In genomic region chr9:23333041-23333622, GRCm38 (mm10) we compare ENCODE assay signal across 24 mouse cellular contexts.
DNase-seq lines count a peak whose midpoint lies in the region; ATAC-seq and TF ChIP-seq lines count a peak whose summit lies in the region.
"Had no signal": no experiment of that assay in that cellular context is flagged by ENCODE, and none has a peak within 500 bp of the region (broad histone marks: within the 10 kb centered on the region; RNA-seq: fewer than 3 reads in every experiment).

No protein-coding gene starts in this region.

- no peak for DNase-seq in hindbrain, embryonic 11.5 days (ENCODE audit: low spot score)
- DNase-seq in hindbrain, postnatal 0 days (ENCODE audit: low spot score): no peak
- DNase-seq in brain, embryonic 14.5 days (ENCODE audit: low read depth): peak; percentile 20
- peak; percentile 31 for DNase-seq in lung, postnatal 25 days (ENCODE audit: low spot score)
- no peak for DNase-seq in layer of hippocampus, postnatal 14 days (ENCODE audit: low spot score in 2 of 2)
- DNase-seq: adrenal gland, postnatal 14 days; cerebellum, adult 18-20 months; cerebellum, postnatal 10 days; gastrocnemius, postnatal 25 days; heart, adult 18-20 months; heart, postnatal 10 days; kidney, adult 18-20 months; kidney, postnatal 36 days had no signal

- no peak overlapping the region for H3K27ac ChIP-seq in hindbrain, embryonic 11.5 days (ENCODE audit: low read depth, low read length)
- no peak overlapping the region for H3K27ac ChIP-seq in hindbrain, postnatal 0 days
- no peak overlapping the region for H3K27ac ChIP-seq in lung, embryonic 15.5 days
- H3K27ac ChIP-seq in kidney, embryonic 15.5 days: no peak overlapping the region
- H3K27ac ChIP-seq: embryonic facial prominence, embryonic 13.5 days; forebrain, embryonic 13.5 days; heart, embryonic 13.5 days; hindbrain, embryonic 15.5 days; layer of hippocampus, adult 2 months; limb, embryonic 13.5 days had no signal

- no peak overlapping the region for H3K4me3 ChIP-seq in hindbrain, embryonic 11.5 days (ENCODE audit: low read depth, low read length)
- no peak overlapping the region for H3K4me3 ChIP-seq in hindbrain, postnatal 0 days (ENCODE audit: low read length)
- H3K4me3 ChIP-seq in lung, embryonic 15.5 days: no peak overlapping the region
- H3K4me3 ChIP-seq in kidney, embryonic 15.5 days (replicated peaks): no peak overlapping the region
- H3K4me3 ChIP-seq: embryonic facial prominence, embryonic 13.5 days; forebrain, embryonic 13.5 days; heart, embryonic 13.5 days; hindbrain, embryonic 15.5 days; layer of hippocampus, adult 2 months; limb, embryonic 13.5 days had no signal

- H3K9ac ChIP-seq in hindbrain, embryonic 11.5 days (ENCODE audit: low read depth, low read length): no peak overlapping the region
- no peak overlapping the region for H3K9ac ChIP-seq in hindbrain, postnatal 0 days (replicated peaks; ENCODE audit: low read length)
- H3K9ac ChIP-seq in lung, embryonic 15.5 days: no peak overlapping the region
- no peak overlapping the region for H3K9ac ChIP-seq in kidney, embryonic 15.5 days
- H3K9ac ChIP-seq: embryonic facial prominence, embryonic 13.5 days; forebrain, embryonic 13.5 days; heart, embryonic 13.5 days; hindbrain, embryonic 15.5 days; limb, embryonic 13.5 days had no signal

- H3K9me3 ChIP-seq in hindbrain, embryonic 11.5 days (ENCODE audit: control insufficient read depth, low read length): no peaks in the 10 kb centered on the region
- H3K9me3 ChIP-seq in hindbrain, postnatal 0 days (ENCODE audit: low read length): no peaks in the 10 kb centered on the region
- no peaks in the 10 kb centered on the region for H3K9me3 ChIP-seq in lung, embryonic 15.5 days
- H3K9me3 ChIP-seq in kidney, embryonic 15.5 days (replicated peaks): no peaks in the 10 kb centered on the region
- H3K9me3 ChIP-seq: forebrain, embryonic 13.5 days; heart, embryonic 13.5 days; hindbrain, embryonic 15.5 days; limb, embryonic 13.5 days had no signal

- TF ChIP-seq CTCF in hindbrain, postnatal 0 days (IDR thresholded peaks at IDR 0.05; ENCODE audit: low read depth): no peak
- no peak for TF ChIP-seq CTCF in brain, embryonic 14.5 days (IDR thresholded peaks at IDR 0.05; ENCODE audit: borderline replicate concordance, extremely low read depth, insufficient read depth, insufficient read length)

- ATAC-seq in hindbrain, embryonic 11.5 days (ENCODE audit: low FRiP score): peak; percentile 61
- no peak for ATAC-seq in hindbrain, postnatal 0 days
- peak; percentile 78 for ATAC-seq in lung, embryonic 15.5 days (ENCODE audit: borderline replicate concordance, extremely low read depth, low FRiP score, low TSS enrichment)
- no peak for ATAC-seq in kidney, embryonic 15.5 days (replicated peaks; ENCODE audit: low FRiP score)
- ATAC-seq: CD4-positive, CD25-positive, alpha-beta regulatory T cell, adult 4 months; forebrain, embryonic 13.5 days had no signal

- H3K36me3 ChIP-seq in hindbrain, embryonic 11.5 days (ENCODE audit: control insufficient read depth, insufficient read depth, low read length): no peaks in the 10 kb centered on the region
- H3K36me3 ChIP-seq in hindbrain, postnatal 0 days (ENCODE audit: insufficient read depth, low read length): no peaks in the 10 kb centered on the region
- no peaks in the 10 kb centered on the region for H3K36me3 ChIP-seq in lung, embryonic 15.5 days
- H3K36me3 ChIP-seq in kidney, embryonic 15.5 days: no peaks in the 10 kb centered on the region
- H3K36me3 ChIP-seq: embryonic facial prominence, embryonic 13.5 days; heart, embryonic 13.5 days; hindbrain, embryonic 15.5 days; limb, embryonic 13.5 days had no signal

- 57% methylated on average over 3 of the region's 3 CpGs for WGBS in hindbrain, embryonic 11.5 days
- WGBS in hindbrain, postnatal 0 days: 40% methylated on average over 3 of the region's 3 CpGs
- 42% methylated on average over 3 of the region's 3 CpGs for WGBS in lung, embryonic 15.5 days
- WGBS in kidney, embryonic 15.5 days: 63% methylated on average over 3 of the region's 3 CpGs

- H3K27me3 ChIP-seq in hindbrain, embryonic 11.5 days (ENCODE audit: control insufficient read depth, insufficient read depth, low read length): no peaks in the 10 kb centered on the region
- H3K27me3 ChIP-seq in hindbrain, postnatal 0 days (ENCODE audit: insufficient read depth, low read length): no peaks in the 10 kb centered on the region
- H3K27me3 ChIP-seq in lung, embryonic 15.5 days: no peaks in the 10 kb centered on the region
- H3K27me3 ChIP-seq in kidney, embryonic 15.5 days: no peaks in the 10 kb centered on the region
- H3K27me3 ChIP-seq: embryonic facial prominence, embryonic 13.5 days; forebrain, embryonic 13.5 days; heart, embryonic 13.5 days; hindbrain, embryonic 15.5 days; limb, embryonic 13.5 days had no signal

- TF ChIP-seq POLR2A in brain, embryonic 14.5 days (IDR thresholded peaks at IDR 0.05; ENCODE audit: borderline replicate concordance, extremely low read depth, insufficient read depth, insufficient read length, poor library complexity, severe bottlenecking): no peak

- H3K4me2 ChIP-seq in hindbrain, embryonic 11.5 days (replicated peaks; ENCODE audit: low read depth, low read length): no peak overlapping the region
- H3K4me2 ChIP-seq in hindbrain, postnatal 0 days (ENCODE audit: low read depth, low read length): no peak overlapping the region
- no peak overlapping the region for H3K4me2 ChIP-seq in lung, embryonic 15.5 days
- no peak overlapping the region for H3K4me2 ChIP-seq in kidney, embryonic 15.5 days
- H3K4me2 ChIP-seq: embryonic facial prominence, embryonic 13.5 days; forebrain, embryonic 13.5 days; heart, embryonic 13.5 days; hindbrain, embryonic 15.5 days; limb, embryonic 13.5 days; liver, embryonic 11.5 days; midbrain, embryonic 11.5 days had no signal

- no peaks in the 10 kb centered on the region for H3K4me1 ChIP-seq in hindbrain, embryonic 11.5 days (replicated peaks; ENCODE audit: control insufficient read depth, insufficient read depth, low read length)
- H3K4me1 ChIP-seq in hindbrain, postnatal 0 days (ENCODE audit: insufficient read depth, low read length): no peaks in the 10 kb centered on the region
- H3K4me1 ChIP-seq in lung, embryonic 15.5 days: no peaks in the 10 kb centered on the region
- no peaks in the 10 kb centered on the region for H3K4me1 ChIP-seq in kidney, embryonic 15.5 days
- H3K4me1 ChIP-seq: embryonic facial prominence, embryonic 13.5 days; heart, embryonic 13.5 days; hindbrain, embryonic 15.5 days; limb, embryonic 13.5 days had no signal

Comparison
In these comparisons a context has a peak if more than half of its experiments do, and no peak if none do; other contexts are left out.
1. ATAC-seq: peak in hindbrain, embryonic 11.5 days (single experiment) and lung, embryonic 15.5 days (single experiment); none in hindbrain, postnatal 0 days (single experiment) and kidney, embryonic 15.5 days (single experiment).
2. DNase-seq: peak in brain, embryonic 14.5 days (single experiment) and lung, postnatal 25 days (single experiment); none in hindbrain, embryonic 11.5 days (single experiment), hindbrain, postnatal 0 days (single experiment) and layer of hippocampus, postnatal 14 days (0 of 2).